Mouse (Mus musculus) cerebellum, adult (tissue): ENCODE data around the gene Rnf114.

Source experiments
- ATAC-seq: cut with Nextera tagmentation; 2 replicates; pipeline ENCODE4 v1.9.2; 2017; ENCODE audit warnings: mild to moderate bottlenecking, moderate library complexity, mixed read lengths; ENCODE audit not compliant: insufficient number of reproducible peaks, low FRiP score, low TSS enrichment

Rnf114 gene

DNA sequence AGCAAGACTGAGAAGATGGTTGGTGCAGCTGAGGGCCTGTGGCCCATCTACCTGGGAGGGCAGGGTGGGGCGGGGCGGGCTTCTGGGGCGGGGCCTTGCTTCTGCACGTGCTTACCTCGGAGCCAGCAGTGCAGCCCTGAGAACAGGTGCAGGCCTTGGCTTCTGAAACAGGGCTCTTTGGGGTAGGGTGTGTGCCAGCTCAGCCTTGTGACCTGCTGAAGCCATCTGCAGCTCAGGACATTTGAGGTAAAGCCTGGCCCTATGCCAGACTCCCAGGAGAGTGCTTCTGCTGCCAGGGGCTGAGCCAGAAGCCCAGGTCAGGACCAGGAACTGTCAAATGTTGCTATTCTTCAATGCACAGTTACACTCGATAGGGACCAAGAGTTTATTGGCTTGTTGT is 20.9 kb upstream of the Rnf114 start:
- peak; percentile 75; the same call in 1 of the 2 replicates for ATAC-seq

DNA sequence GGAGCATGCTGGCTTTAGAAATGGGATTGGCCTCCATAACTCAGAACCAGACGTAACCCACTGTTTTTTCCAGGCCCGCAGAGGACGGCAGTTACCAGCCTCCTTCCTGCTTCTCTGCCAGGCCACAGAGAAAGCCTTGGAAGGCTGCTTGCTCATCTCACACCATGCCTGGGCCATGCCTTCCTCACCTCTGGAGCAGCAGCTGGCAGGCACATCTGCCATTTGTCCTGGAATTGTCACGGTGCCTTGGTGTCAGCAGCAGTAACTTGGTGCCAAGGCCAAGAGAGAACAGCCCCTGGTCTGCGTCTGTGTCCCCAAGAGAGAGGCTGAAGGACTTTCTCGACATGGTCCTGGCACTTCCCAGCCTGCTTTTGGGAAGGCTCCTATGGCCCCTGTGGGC is 18.2 kb upstream of the Rnf114 start:
- ATAC-seq, result no peak

- ATAC-seq, result no peak
Observed at GRCm38 (mm10) chr2:167475596-167475995, 16.8 kb upstream of the Rnf114 start.

GRCm38 (mm10) chr2:167476200-167476688 is 16.2 kb upstream of the Rnf114 start:
- peak; percentile 60; the same call in 1 of the 2 replicates for ATAC-seq

GRCm38 (mm10) chr2:167476762-167477161 is 15.7 kb upstream of the Rnf114 start:
- ATAC-seq, result no peak

- no peak for ATAC-seq
Observed at GRCm38 (mm10) chr2:167478128-167478527, 14.3 kb upstream of the Rnf114 start.

- ATAC-seq, result no peak
Observed at GRCm38 (mm10) chr2:167479501-167479900, 12.9 kb upstream of the Rnf114 start.

DNA sequence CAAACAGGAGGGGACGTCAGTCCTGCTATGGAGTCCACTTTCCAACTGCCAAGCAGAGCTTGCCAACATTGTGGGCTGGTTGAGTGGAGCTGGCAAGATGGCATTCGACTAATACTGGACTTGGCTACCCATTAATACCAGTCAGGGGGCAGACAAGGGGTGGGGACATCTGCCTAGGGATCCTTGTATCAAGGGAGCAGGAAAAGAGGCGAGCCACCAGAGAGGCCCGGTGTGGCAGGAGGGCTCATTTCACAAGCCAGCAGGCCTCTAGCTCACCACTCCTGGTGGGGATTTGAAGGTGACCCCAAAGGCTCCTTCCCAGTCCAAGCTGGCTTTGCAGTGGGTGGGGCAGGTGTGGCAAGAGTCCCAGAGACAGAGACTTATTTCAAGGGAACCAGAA is 9.8 kb upstream of the Rnf114 start:
- ATAC-seq, result no peak

GRCm38 (mm10) chr2:167483081-167483826 is 9.2 kb upstream of the Rnf114 start:
- ATAC-seq, result no peak

GRCm38 (mm10) chr2:167483827-167484410 is 8.5 kb upstream of the Rnf114 start:
- ATAC-seq, result 0 out of 2 replicates have a peak, but pooled peaks have one; percentile 16

DNA sequence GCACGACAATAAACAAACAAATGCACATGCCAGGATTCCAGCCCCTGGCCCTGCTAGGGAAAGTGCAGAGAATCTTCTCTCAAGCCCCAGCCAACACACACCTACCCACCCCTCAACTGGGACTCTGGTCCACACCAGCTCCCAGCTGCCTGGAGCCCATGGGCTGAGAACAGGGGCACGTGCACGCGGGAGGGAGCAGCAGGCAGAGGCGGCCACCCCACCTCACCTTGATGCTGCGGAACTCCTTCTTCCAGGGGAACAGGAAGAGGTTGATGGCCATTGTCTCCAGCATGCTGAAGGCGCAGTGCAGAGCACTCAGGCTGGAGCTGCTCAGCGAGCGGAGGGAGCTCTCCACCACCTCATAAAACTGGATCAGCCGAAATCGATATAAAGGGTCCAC is 7.5 kb upstream of the Rnf114 start:
- ATAC-seq, result 0 out of 2 replicates have a peak, but pooled peaks have one; percentile 1

GRCm38 (mm10) chr2:167485501-167486377 is 6.7 kb upstream of the Rnf114 start:
- ATAC-seq, result peak; percentile 74

DNA sequence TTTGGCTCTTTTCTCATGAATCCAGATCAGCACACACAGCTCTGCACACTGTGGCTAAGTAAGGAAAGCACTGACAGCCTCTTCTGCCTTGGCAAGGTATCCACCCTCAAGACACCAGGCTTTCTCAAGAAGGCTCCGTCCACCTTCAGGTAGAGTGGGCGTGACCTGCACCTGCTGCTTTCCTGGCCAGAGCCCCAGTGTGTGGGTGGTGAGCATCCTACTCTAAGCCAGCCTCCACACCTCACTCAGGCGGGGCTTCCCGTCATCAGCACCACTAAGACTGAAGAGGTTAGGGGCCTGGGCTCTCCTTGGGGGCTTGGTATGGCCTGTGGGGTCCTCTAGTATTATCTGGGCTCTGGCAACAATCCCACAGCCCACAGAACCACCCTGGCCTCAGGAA is 5.9 kb upstream of the Rnf114 start:
- no peak for ATAC-seq

DNA sequence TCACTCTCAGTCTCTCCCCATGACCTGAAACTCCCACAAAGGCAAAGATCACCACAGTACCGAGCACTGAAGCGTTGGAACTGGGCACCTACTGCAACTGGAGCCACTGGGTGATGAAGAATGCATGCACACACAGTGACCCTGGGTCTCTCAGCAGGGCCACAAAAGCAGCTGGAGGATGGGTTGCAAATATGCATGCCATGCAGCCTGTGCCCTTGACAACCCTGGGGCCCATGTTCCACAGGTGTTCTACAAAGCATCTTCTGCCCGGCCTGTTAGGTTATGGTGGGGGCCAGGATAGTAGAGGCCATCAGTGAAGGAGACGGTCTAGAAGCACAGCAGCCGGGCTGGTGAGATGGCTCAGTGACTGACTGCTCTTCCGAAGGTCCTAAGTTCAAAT is 4.9 kb upstream of the Rnf114 start:
- no peak for ATAC-seq

GRCm38 (mm10) chr2:167487994-167488393 is 4.5 kb upstream of the Rnf114 start:
- ATAC-seq, result no peak

GRCm38 (mm10) chr2:167490813-167491525 is 1.5 kb upstream of the Rnf114 start:
- ATAC-seq, result no peak

- peak; percentile 80 for ATAC-seq
Observed at GRCm38 (mm10) chr2:167492713-167493636, 530 bp downstream of the Rnf114 start, which contains the start of gene Spata2. Gene Spata2, minus strand, starts transcription at chr2:167492887.

DNA sequence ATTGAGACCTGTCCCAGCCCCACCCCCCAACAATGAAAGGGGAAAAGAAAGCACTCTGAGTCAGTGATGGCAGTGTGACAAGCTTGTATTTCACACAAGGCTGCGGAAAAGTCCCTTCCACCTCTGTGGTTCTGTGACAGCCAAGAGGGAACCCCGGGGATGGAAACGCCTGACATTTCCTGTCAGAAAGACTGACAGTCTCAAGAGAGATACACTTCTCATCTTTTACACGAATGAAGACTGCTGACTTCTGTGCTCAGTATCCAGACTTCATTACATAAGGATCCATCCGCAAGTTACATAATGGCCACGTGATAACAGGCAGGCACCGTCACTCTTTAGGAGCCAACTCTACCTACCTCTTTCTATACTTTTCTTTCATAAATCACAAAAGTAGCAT is 4.0 kb downstream of the Rnf114 start:
- no peak for ATAC-seq

DNA sequence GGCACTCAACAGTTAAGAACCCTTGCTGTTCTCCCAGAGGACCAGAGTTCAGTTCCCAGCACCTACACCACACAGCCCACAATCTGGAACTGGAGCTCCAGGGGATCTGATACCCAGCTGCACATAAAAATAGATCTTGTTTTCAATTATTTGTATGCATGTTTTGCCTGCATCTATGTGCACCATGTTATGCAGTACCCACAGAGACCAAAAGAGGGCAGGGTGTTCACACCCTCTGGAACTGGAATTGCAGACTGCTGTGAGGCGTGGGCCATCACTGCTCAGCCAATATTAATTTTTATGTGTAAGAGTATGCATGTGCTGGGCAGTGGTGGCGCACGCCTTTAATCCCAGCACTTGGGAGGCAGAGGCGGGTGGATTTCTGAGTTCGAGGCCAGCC is 4.8 kb downstream of the Rnf114 start:
- ATAC-seq, result no peak
